Mouse (Mus musculus): Measurements from ENCODE around the gene Nxpe3.

The Nxpe3 gene

DNA sequence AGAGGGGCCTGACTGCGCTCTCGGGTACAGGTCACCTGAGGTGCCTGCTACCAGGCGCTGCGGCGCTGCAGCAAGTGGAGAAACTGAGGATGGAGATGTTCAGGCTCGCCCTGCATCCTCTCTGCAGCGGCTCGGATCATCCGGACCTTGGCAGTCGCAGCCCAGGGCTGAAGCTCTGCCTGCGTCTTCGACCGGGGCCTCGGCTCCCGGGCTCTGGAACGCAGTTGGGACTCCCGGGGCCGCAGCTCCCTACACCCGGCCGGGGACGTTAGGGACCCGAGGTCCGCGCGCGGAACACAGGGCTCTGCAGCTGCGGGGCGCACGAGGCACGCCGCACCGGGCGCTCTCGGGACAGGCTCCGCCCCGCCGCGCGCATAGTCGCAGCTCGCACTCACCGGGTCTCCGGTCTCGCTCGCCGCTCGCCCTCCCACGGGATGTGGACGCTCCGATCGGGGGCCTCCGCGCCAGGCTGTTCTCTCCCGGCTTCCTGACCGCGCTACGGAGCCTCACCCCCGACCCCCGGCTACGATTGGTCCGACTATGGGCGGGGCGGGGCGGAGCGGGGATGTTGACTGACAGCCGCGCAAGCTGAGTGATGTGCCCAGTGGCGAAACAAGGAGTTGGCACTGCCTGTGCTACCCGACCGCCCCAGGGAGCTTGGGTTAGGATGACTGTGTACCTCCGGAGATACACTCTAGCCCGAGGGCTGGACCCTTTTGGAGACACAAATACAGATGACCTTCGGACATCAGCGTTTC is at the start of gene Nxpe3:
Gene Nxpe3 (minus strand): TSS at position 393 of the 758 bp plus-strand sequence.
- peak; percentile 91 to 92 for DNase-seq

DNA sequence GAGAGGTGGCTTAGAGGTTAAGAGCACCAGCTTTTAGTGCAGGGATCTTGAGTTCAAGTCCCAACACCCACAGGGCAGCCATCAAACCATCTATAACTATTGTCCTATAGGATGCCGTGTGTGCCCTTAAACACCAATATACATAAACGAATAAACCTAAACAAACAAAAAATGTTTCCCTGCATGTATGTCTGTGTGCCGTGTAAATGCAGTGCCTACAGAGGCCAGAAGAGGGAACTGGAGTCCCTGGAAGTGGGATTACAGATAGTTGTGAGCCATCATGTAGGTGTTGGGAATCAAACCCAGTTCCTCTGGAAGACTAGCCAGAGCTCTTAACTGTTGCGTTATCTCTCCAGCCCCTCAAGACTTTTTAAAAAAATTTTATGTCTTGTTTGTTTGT is 45.7 kb upstream of the Nxpe3 start:
- no peak for DNase-seq

DNA sequence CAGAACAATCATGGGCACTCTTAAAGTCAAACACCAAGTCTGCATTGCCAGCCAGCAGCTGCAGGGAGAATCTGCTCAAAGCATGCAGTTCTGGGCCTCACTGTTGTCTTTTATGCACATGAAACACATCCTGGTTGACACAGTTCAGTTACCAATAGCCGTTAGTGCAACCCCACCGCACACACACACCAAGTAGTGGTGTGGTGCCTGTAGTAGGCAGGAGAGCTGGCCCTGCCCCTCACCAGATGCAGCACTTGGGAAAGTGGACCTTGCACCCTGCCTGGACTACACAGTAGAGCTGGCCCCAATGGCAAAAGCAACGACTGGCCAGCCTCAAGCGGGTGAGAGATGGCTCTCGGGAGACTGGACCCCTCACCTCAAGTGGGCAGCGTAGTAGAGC is 44.6 kb upstream of the Nxpe3 start:
- no peak for DNase-seq

DNA sequence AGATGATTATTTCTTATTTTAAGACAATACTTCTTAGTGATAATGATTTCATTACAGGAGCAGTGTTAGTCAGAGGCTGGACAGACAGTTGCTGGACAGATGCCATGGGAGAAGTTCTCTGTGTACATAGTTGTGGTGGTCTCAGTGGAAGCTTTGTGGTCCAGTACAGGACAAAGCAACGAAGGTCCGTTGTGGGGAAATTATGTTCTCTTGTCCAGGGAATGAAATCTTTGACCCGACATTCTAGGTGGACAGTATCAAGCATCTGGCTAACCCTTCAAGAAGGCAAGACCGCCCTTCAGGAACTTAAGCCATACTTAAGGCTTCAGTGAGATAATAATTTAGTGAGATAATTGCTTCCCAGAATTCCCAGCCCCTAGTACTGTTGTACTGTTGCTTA is 43.7 kb upstream of the Nxpe3 start:
- no peak for DNase-seq

DNA sequence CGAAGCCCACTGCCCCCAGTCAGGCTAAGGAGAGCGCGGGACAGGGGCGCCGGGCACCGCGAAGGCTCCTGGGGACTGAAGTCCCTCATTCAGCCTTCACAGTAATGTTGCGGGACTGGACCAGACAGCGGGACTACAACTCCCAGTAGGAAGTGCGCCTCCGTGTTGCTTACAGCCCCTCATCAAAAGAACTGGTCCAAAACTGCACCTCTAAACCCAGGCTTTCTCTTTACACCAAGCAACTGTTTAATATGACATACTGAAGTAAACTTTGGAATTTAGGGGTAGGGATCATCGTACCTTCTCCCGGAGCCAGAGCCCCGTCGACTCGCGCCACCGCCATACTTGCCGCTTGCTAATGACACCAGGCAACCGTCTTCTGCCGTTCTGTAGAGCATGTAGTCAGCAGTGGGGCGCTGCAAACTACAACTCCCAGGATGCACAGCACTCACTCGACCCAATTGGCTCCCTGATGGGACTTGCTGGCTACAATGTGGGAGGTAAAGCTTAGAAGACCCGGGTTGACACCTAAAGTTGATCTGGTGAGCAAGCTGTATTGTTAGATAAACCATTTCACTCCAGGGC is 39.5 kb upstream of the Nxpe3 start, which contains the start of gene Cep97:
Gene Cep97 (minus strand): TSS at position 403 of the 585 bp plus-strand sequence.
- peak; percentile 88 to 93 for DNase-seq

DNA sequence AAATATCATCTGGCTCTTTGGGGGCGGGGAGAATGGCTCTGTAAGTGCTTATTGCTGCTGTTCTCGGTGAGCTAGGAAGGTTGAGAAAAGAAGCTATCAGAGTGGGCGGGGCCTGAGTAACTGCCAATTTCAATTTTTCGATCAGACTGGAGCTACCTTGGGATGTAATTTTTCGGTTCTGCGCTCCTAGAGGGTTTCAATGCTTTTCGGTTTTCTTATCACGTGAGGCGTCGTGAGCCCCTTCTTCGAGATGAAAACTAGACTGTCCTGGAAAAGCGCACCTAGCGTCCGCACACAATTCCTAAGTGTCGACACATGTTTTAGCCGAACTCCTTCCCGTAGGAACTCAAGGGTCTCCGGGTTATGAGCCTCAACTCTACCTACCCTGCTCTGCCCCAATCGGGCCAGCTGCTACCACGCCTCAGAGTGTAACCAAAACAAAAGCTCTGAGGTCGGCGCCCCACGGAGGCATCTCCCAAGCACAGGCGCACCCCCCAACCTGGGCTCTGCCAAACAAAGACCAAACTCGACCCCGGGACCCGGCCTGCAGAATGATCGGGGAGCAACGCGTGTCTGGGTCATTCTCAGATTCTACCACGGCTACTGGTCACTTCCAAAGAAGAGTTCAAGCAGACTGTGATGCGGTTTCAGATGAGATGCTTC is 38.7 kb upstream of the Nxpe3 start:
- peak; percentile 60 to 66 for DNase-seq

DNA sequence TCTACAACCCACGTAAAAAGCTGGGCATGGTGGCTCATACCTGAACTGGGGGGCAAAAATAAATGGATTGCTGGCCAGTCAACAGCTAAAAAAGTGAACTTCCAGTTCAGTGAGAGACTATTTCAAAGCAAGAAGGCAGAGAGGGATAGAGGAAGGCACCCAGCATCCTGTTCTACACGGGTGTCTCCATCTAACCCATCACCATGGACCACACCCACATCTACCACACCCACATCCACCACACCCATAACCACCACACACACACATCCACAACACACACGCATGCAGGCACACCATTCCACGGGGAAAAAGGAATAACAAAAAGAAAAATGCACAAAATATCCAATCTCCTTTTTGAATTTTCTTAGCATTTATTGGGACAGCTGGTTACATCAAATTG is 28.9 kb upstream of the Nxpe3 start:
- DNase-seq = no peak

DNA sequence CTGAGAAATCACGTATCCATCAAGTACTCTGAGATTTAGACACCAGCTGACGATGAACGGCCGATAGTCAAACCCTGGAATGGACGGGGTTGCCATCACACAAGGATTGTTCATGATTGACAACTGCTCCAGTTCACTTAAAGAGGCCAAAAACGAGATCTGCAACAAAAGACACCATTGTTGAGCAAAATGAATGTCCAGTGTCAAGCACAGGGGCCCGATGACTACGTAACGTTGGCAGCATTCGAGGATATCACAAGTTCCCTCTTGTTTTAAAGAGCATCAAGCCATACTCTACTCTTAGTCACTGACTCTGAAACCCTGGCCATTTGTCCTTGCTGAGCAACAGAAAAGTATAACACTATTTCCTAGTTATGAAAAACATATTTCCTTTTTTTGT is 27.0 kb upstream of the Nxpe3 start:
- no peak for DNase-seq

DNA sequence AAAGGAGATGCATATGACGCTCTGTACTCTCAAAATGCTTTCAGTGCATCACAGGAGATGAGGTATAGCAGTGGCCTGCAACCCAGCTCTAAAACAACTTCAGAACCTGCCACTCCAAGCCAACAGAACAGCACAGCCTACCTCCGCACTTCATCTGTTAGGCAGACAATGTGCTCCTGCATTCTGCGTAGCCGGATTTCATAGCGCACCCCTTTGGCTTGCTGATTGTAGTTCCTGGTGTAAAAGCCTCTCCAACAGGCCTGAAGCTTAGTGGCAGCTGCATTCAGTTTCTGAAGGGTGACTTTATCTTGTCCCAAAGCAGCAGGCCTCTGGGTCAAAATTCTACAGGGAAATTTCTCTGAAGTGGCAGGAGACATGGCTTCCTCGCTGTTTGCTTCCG is 19.6 kb upstream of the Nxpe3 start:
- DNase-seq = no peak

DNA sequence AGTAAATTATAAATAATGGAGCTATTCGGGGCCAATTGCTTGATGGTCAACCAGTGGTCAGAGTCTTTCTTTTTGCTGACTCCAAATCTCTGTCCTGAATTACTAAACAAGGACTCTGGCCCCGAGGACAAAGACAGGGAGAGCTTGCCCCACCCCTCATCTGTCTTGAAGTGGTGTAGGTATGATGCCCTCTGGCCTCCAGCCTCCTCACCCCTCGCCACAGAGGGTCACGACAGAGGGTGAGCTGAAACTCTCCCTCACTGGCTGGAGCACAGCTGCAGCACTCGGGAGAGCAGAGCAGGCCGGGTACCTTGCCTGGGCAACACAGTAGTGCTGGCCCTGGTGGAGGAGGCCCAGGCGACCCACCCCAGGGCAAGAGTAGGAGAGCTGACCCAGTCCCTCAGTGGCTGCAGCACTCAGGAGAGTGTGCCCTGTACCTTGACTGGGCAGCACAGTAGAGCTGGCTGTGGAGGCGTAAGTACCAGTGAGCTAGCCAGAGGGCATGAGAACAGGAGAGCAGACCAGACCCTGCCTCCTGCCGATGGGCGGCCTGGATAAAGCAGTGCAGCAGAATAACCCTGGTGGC is 15.2 kb upstream of the Nxpe3 start:
- no peak for DNase-seq

DNA sequence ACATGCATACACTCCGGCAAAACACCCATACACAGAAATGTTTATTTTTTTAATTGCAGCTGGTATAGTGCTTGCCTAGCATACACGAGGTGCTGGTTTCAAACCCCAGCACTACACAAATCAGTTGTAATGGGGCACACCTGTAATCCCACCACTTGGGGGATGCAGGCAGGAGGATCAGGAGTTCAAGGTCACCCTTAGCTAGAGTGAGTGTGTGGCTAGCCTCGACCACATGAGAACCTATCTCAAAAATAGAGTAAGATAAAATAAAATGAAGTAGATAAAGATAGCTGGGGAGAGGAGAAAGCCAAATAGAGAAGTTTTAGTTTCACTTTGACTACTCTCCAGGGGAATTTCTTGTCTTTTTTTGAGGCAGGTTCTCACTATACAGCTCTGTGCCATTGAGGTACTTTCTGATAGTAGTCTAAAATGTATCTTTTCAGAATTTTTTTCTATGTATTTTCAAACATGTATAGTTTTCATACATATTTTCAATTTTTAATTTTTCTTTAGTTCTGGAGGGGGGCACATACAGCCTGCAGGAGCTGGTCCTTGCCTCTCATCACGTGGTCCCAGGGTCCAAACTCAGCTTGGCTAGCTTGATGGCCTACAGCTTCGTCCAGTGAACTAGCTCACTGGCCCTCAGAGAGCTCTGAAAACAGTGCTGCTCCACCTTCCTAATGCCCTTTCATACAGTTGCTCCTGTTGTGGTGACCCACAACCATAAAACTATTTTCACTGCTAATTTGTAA is 12.0 kb upstream of the Nxpe3 start:
- DNase-seq = no peak

DNA sequence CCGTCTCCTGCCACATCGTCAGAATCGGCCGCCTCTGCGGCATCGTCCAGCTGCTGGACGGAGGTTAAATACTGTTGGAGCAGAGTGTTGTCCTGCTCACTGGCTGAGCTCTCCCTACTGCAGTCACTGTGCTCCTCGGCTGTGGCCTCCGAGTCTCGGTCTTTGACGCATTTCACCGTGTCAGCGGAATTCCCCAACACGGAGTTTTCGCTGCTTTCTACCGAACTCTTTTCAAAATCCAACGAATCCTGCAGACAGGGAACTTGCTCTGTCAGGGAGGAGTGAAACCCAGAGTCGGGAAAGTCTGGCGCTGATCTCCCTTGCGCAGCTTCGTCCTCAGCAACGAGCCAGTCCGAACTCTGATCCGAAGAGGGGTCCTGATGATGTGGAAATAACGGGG is 10.3 kb upstream of the Nxpe3 start:
- DNase-seq = no peak

DNA sequence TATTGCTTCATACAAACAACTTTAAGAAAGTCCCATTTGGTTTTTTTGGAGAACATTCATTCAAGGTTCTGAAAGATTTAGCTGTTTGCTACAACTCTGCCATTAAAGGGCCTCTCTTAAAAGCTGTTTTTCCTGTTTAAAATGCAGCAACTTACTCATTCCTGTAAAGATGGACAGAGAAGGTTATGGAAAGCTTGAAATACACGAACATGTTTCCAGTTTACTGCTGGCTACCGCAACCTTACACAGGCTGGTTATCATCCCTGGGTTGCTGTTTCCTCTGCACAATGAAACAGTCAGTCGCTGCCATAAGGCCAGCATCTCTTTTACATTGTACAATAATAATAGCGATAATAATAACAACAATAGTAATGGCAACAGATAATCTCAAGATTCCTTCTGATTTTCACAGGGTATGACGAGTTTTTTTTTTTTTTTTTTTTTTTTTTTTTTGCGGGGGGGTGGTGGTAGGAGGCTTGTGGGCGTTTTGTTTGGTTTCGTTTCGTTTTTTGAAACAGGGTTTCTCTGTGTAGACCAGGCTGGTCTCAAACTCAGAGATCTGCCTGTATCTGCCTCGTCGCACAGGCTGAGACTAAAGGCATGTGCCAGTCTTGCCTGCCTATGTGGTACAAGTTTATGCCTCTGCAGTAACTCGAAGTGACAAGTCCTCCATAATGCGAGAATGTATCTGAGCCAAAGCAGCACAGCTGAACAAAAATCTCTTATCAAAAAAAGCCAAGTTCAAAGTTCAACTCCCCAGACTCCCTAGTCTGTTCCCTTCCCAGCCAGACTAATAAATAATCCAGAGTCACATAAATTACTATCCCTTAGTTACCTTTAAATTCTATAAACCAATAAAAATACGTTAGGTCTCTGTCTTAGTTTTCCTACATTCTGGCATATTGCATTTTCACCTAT is 7.0 kb upstream of the Nxpe3 start:
- DNase-seq = no peak

DNA sequence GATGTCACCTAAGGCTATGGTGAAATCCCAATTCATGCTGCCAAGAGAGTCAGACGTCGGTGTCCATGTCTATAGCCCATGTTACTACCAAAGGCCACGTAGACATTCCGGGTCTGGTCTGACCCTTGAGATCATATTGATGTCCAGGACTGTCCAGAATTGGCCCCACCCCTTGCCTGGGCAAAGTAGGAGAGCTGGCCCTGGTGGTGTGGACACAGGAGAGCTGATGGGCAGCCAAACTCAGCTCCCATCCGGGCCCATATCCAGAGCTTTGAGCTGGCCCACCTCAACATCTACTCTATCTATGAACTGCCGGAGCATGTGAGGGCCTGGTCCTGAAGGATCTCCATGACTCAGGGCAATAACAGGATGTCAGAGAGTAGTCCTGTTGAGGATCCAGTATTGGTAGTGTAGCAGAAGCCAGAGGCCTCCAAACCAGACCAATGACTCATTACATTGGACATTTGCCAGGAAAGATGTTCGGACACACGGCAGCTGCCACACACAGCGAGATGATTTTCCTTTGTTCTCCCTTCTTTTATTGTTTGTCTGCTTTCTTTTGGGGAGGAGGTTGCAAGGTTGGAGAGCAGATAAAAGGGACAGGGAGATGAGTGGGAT is 3.4 kb upstream of the Nxpe3 start:
- DNase-seq = peak in 1 of 2 experiments; percentile 15

DNA sequence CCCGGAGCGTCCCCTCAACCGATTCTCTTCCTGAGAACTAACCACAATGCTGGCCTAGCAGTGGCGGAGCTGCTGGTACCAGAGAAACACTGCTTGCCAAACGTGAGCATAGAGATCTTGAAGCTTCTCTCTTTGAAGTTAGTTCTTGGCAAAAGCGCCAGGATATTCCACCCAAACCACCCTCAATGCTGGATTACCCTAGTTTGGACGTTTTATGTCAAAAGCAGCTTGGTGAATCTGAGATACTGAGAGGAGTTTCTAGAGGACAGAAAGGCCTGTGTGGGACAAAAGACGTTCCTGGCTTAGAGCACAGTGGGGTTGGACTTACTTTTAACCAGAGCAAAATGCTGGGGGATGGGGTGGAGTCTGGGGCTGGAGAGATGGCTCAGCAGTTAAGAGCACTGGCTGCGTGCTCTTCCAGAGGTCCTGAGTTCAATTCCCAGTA is 588 bp upstream of the Nxpe3 start:
- peak in 1 of 2 experiments; percentile 40 for DNase-seq

DNA sequence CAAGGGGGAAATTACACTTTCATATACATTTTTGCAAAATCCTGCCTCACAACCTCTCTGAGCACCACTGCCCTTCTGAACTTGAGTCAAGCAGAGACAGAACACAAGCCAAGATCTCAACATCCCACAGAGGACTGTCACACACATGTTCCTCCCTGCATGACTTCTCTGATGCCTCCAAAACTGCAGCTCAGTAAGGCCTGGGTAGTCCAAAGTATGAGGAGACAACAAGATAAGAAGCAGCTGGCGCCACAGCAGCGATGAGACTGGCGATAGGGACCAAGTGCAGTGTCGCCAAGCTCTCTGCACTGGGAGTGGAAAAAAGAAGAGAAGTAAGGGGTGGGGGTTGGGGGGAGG is 571 bp downstream of the Nxpe3 start:
- peak in 1 of 2 experiments; percentile 35 for DNase-seq

DNA sequence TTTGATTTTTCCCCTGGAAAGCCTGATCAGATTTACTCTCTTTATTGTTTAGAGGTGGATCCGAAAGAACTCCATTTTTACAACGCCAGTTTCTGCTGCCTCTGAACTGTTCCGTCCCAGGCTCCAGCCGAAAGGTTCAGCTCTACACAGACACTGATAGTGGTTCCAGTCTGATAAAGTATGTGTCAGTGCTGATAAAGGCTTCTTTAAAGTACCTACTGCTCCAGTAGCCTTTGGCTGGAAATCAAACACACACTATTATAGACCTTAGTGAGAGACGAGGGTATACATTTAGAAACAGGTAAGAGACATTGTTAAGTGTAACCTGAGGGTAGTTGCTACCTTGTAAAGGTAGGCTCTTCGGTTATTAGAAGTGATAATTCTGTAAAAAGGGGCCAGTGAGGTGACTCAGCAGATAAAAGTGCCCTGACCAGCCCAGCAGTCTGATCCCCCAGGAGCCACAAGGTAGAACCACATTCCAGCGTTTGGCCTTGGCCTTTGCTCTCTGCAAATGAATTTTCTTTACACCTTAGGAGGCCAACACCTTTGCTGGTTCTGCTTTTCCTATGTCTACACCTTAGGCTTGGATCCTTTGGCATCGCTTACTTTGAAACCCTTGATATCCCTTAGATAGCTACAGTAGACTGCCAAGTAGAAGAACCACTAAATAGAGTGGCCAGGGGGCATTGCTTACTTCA is 1.5 kb downstream of the Nxpe3 start:
- no peak for DNase-seq

DNA sequence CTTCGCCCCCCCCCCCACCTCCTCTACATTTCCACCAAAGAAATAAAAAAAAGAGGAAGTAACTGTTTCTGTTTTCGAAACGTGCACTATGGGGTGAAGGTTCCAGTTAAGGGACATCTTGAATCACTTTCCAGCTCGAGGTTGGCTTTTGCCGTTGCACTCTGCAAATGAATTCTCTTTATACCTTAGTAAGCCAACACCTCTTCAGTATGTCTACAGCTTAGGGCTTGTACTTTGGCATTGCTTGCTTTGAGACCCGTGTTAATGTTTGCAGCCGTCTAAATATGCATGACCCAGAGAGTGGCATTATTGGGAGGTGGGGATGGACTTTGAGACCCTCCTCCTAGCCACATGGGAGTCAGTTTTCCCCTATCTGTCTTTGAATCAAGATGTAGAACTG is 2.6 kb downstream of the Nxpe3 start:
- DNase-seq = no peak

DNA sequence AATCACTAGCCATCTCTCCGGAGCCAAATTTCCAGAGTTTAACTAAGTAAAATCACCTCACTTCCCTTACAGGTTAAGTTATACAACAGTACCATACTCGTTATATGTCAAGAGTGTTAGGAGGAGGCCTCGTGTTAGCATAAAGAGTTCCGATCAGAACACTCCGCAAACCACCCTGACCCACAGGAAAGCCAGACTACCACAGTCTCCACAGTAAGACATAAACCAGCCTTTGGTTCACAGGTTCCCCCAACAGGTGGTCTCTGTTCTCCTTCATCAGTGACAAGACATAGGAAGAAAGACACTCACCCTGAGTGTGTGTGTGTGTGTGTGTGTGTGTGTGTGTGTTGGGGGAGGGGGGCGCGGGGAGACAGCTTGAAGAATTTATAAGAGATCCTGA is 3.7 kb downstream of the Nxpe3 start:
- DNase-seq = no peak

DNA sequence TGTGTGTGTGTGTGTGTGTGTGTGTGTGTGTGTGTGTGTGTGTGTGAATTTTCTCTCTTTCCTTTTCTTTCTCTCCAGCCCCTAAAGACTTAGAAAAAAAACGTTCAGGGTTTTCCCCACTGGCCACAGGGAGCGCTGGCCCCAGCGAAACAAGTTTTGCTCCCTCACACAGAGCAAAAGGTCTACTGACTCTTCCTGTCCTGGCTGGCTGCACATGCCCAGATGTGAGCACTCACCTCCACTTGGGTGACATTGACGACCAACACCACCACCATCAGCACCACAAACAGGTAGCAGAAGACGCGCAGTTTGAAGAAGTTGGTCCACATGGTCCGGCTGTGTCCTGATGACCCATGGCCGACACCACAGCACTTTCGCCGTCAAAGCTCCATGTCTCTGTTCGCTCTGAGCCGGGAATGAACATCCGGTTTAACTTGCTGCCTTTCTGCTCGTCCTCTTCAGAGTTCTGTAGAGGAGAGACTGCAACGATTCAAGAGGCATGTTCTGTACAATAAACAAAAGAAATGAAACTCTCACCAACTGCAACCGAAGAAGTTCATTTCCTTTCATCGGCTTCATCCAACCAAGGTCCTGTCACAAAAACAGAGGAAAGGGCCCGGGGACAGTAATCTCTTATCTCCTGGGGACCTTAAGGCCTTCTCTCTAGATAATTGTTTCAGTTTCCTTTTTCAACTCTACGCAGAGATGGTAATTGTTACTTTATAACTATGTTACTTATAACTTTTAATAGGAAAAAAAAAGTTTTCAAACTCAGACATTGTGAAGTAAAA is 4.5 kb downstream of the Nxpe3 start:
- no peak for DNase-seq
